In the genomic region with DNA sequence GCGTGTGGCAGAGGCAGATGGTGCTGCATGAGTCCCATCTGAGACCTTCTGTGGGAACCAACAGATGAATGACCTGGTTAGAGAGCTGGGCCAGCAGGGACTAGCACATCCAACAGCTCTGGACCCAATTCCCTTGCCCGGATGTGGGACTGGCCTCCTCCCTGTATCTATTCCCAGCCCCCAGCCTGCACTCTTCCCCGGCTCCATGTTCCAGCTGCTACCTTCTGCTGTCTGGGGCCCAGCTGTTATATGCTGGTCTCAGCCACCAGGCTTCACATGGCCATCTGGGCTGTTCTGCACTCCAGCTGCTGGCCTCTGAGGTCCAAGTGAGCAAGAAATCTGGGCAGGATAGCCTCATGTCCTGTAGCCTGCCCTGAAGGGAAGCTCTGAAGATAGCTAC, we compare ENCODE assay signal across 17 mouse cellular contexts. TPM values are rescaled to one million over a fixed set of nuclear protein-coding genes. Genes with fewer than 3 reads are reported as not detected.
A peak's percentile ranks its signal among the peaks of the same experiment; 100 is the strongest.
DNase-seq lines count a peak whose midpoint lies in the region; ATAC-seq lines count a peak whose summit lies in the region.
"Had no signal": no experiment of that assay in that cellular context is flagged by ENCODE, and none has a peak within 500 bp of the region (broad histone marks: within the 10 kb centered on the region; RNA-seq: fewer than 3 reads in every experiment).

No protein-coding gene starts in this region.

- no peaks in the 10 kb centered on the region for H3K9me3 ChIP-seq in hindbrain, embryonic 10.5 days
- H3K9me3 ChIP-seq in hindbrain, embryonic 14.5 days (ENCODE audit: control insufficient read depth, low read length), result no peaks in the 10 kb centered on the region
- no peaks in the 10 kb centered on the region for H3K9me3 ChIP-seq in forebrain, embryonic 11.5 days (ENCODE audit: control insufficient read depth, low read length)
- H3K9me3 ChIP-seq: liver, embryonic 13.5 days had no signal

- no peaks in the 10 kb centered on the region for H3K36me3 ChIP-seq in hindbrain, embryonic 10.5 days
- no peaks in the 10 kb centered on the region for H3K36me3 ChIP-seq in hindbrain, embryonic 14.5 days (replicated peaks; ENCODE audit: control insufficient read depth, insufficient read depth)
- H3K36me3 ChIP-seq in forebrain, embryonic 11.5 days (ENCODE audit: control insufficient read depth, insufficient read depth, low read length), result no peaks in the 10 kb centered on the region
- H3K36me3 ChIP-seq: liver, embryonic 13.5 days had no signal

- H3K27me3 ChIP-seq in hindbrain, embryonic 10.5 days (ENCODE audit: insufficient read depth, poor library complexity, severe bottlenecking), result peaks cover 55% of the 10 kb centered on the region
- H3K27me3 ChIP-seq in hindbrain, embryonic 14.5 days (ENCODE audit: control insufficient read depth, insufficient read depth, low read length), result peaks cover 36% of the 10 kb centered on the region
- peaks cover 26% of the 10 kb centered on the region for H3K27me3 ChIP-seq in forebrain, embryonic 11.5 days (ENCODE audit: control insufficient read depth, insufficient read depth, low read length)

- peak; percentile 27 for DNase-seq in hindbrain, embryonic 10.5 days (ENCODE audit: low spot score)
- DNase-seq in hindbrain, embryonic 14.5 days (ENCODE audit: low spot score), result no peak
- DNase-seq in brain, adult 2 months (ENCODE audit: low read depth, low spot score), result peak; percentile 20
- peak; percentile 65 for DNase-seq in heart, postnatal 25 days (ENCODE audit: low spot score)
- peak; percentile 68 for DNase-seq in lung, postnatal 25 days (ENCODE audit: low spot score)
- DNase-seq in ovary, postnatal 36 days (ENCODE audit: low spot score), result no peak
- no peak for DNase-seq in right cerebral cortex, adult 2 months (ENCODE audit: low spot score in 2 of 2)
- no peak for DNase-seq in forebrain, embryonic 11.5 days (ENCODE audit: low spot score)
- DNase-seq: adrenal gland, postnatal 10 days; cerebellum, adult 11 months; kidney, adult 11 months; liver, embryonic 13.5 days; midbrain, embryonic 14.5 days; thymus, postnatal 25 days had no signal

- no peak overlapping the region for H3K4me3 ChIP-seq in hindbrain, embryonic 10.5 days
- no peak overlapping the region for H3K4me3 ChIP-seq in hindbrain, embryonic 14.5 days (replicated peaks; ENCODE audit: low read length)
- no peak overlapping the region for H3K4me3 ChIP-seq in forebrain, embryonic 11.5 days (ENCODE audit: low read depth, low read length)
- H3K4me3 ChIP-seq: left cerebral cortex, adult 2 months; liver, embryonic 13.5 days had no signal

- no peak overlapping the region for H3K4me2 ChIP-seq in hindbrain, embryonic 14.5 days (replicated peaks)
- H3K4me2 ChIP-seq in forebrain, embryonic 11.5 days (ENCODE audit: low read depth, low read length, severe bottlenecking), result no peak overlapping the region
- H3K4me2 ChIP-seq: liver, embryonic 13.5 days had no signal

- ATAC-seq in hindbrain, embryonic 14.5 days (ENCODE audit: low FRiP score), result no peak
- ATAC-seq in forebrain, embryonic 11.5 days (replicated peaks; ENCODE audit: low FRiP score), result no peak
- ATAC-seq: forebrain, embryonic 16.5 days had no signal

- intact Hi-C loops in heart, postnatal 25 days (cut with DNase I), result no loop called here

- H3K4me1 ChIP-seq in hindbrain, embryonic 10.5 days (replicated peaks), result peaks cover 28% of the 10 kb centered on the region
- peaks cover 8% of the 10 kb centered on the region for H3K4me1 ChIP-seq in hindbrain, embryonic 14.5 days (replicated peaks; ENCODE audit: control insufficient read depth, insufficient read depth, low read length)
- H3K4me1 ChIP-seq in forebrain, embryonic 11.5 days (replicated peaks; ENCODE audit: control insufficient read depth, insufficient read depth, low read length), result peaks cover 6% of the 10 kb centered on the region

- 75% methylated on average over 3 of the region's 3 CpGs for WGBS in hindbrain, embryonic 10.5 days
- WGBS in hindbrain, embryonic 14.5 days, result 76% methylated on average over 3 of the region's 3 CpGs
- WGBS in forebrain, embryonic 11.5 days, result 91% methylated on average over 3 of the region's 3 CpGs

- H3K27ac ChIP-seq in hindbrain, embryonic 10.5 days, result no peak overlapping the region
- H3K27ac ChIP-seq in hindbrain, embryonic 14.5 days, result no peak overlapping the region
- no peak overlapping the region for H3K27ac ChIP-seq in forebrain, embryonic 11.5 days (ENCODE audit: low read depth, low read length)
- H3K27ac ChIP-seq: left cerebral cortex, adult 2 months; liver, embryonic 13.5 days had no signal

- H3K9ac ChIP-seq in hindbrain, embryonic 14.5 days, result no peak overlapping the region
- H3K9ac ChIP-seq in forebrain, embryonic 11.5 days (ENCODE audit: low read length), result no peak overlapping the region
- H3K9ac ChIP-seq: liver, embryonic 13.5 days had no signal

RNA-seq across cellular contexts. Expression of gene Notum, which starts 4.4 kb away (rescaled TPM):
- polyA plus RNA-seq in hindbrain, embryonic 10.5 days (2016; fragmentation: Nextera tagmentation; extraction: Ambion mirVana), result 2.3 and 4.3 TPM in 2 replicates
- 2.2 and 3.5 TPM in 2 replicates for polyA plus RNA-seq in hindbrain, embryonic 14.5 days (2014; fragmentation: Nextera tagmentation; extraction: Ambion mirVana)
- total RNA-seq in heart, postnatal 25 days (2021), result under 1 TPM in 1 of 2 experiments, not detected in 1; 0.20 TPM
- polyA plus RNA-seq in forebrain, embryonic 11.5 days (2014; fragmentation: Nextera tagmentation; extraction: Ambion mirVana), result 0.61 and 1.3 TPM in 2 replicates

RNA-seq across cellular contexts. Expression of gene Aspscr1, which starts 7.4 kb away (rescaled TPM):
- polyA plus RNA-seq in hindbrain, embryonic 10.5 days (2016; fragmentation: Nextera tagmentation; extraction: Ambion mirVana), result 147 and 178 TPM in 2 replicates
- 123 and 136 TPM in 2 replicates for polyA plus RNA-seq in hindbrain, embryonic 14.5 days (2014; fragmentation: Nextera tagmentation; extraction: Ambion mirVana)
- 10 to 100 TPM; 33.0 to 33.9 TPM for total RNA-seq in heart, postnatal 25 days (2021)
- 129 and 133 TPM in 2 replicates for polyA plus RNA-seq in forebrain, embryonic 11.5 days (2014; fragmentation: Nextera tagmentation; extraction: Ambion mirVana)

RNA-seq across cellular contexts. Expression of gene Myadml2, which starts 17.4 kb away (rescaled TPM):
- polyA plus RNA-seq in hindbrain, embryonic 10.5 days (2016; fragmentation: Nextera tagmentation; extraction: Ambion mirVana), result not detected in 2 replicates
- polyA plus RNA-seq in hindbrain, embryonic 14.5 days (2014; fragmentation: Nextera tagmentation; extraction: Ambion mirVana), result 1.1 and 1.4 TPM in 2 replicates
- 10 to 100 TPM; 78.3 to 78.8 TPM for total RNA-seq in heart, postnatal 25 days (2021)
- polyA plus RNA-seq in forebrain, embryonic 11.5 days (2014; fragmentation: Nextera tagmentation; extraction: Ambion mirVana), result 0.51 TPM in 1 of 2 replicates, not detected in the other
- polyA plus RNA-seq: embryonic facial prominence, embryonic 11.5 days; liver, embryonic 13.5 days had no signal

RNA-seq across cellular contexts. Expression of gene Pycr1, which starts 21.8 kb away (rescaled TPM):
- polyA plus RNA-seq in hindbrain, embryonic 10.5 days (2016; fragmentation: Nextera tagmentation; extraction: Ambion mirVana), result 37.6 and 38.7 TPM in 2 replicates
- polyA plus RNA-seq in hindbrain, embryonic 14.5 days (2014; fragmentation: Nextera tagmentation; extraction: Ambion mirVana), result 16.8 and 17.9 TPM in 2 replicates
- 1 to 10 TPM; 1.6 to 2.3 TPM for total RNA-seq in heart, postnatal 25 days (2021)
- polyA plus RNA-seq in forebrain, embryonic 11.5 days (2014; fragmentation: Nextera tagmentation; extraction: Ambion mirVana), result 33.7 and 36.9 TPM in 2 replicates

RNA-seq across cellular contexts. Expression of gene Mafg, which starts 32.0 kb away (rescaled TPM):
- 23.1 and 26.2 TPM in 2 replicates for polyA plus RNA-seq in hindbrain, embryonic 10.5 days (2016; fragmentation: Nextera tagmentation; extraction: Ambion mirVana)
- 35.4 and 37.8 TPM in 2 replicates for polyA plus RNA-seq in hindbrain, embryonic 14.5 days (2014; fragmentation: Nextera tagmentation; extraction: Ambion mirVana)
- total RNA-seq in heart, postnatal 25 days (2021), result 10 to 100 TPM; 38.7 to 42.1 TPM
- polyA plus RNA-seq in forebrain, embryonic 11.5 days (2014; fragmentation: Nextera tagmentation; extraction: Ambion mirVana), result 25.5 and 26.4 TPM in 2 replicates

Comparison
In these comparisons a context has a peak if more than half of its experiments do, and no peak if none do; other contexts are left out.
1. DNase-seq: peak in hindbrain, embryonic 10.5 days (single experiment), brain, adult 2 months (single experiment), heart, postnatal 25 days (single experiment) and lung, postnatal 25 days (single experiment); none in hindbrain, embryonic 14.5 days (single experiment), ovary, postnatal 36 days (single experiment), right cerebral cortex, adult 2 months (0 of 2) and forebrain, embryonic 11.5 days (single experiment).